Mouse (Mus musculus): Measurements from ENCODE around the gene Stx17.

DNA sequence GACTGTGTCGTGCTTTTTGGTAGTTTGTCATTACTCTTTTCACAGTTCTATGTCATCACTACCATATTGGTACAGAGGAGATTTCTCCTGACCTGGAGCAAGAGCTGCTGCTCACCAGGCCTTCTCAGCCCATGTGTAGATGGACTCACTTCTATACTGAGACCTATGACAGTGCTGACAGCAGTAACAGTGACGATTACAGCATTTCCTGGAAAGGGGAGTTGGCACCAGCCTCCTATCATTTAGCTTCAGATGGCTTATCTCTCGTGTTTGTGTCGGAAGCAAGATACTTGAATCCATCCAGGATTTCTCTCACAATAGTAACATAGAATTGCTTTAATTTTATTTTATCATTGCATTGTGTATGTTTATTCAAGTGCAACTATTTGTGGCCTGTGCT, 35.7 kb downstream of the Stx17 start:
- TF ChIP-seq CTCF (IDR thresholded peaks at IDR 0.05) (no peak), POLR2A (IDR thresholded peaks at IDR 0.05; ENCODE audit: insufficient read depth, low read depth, low read length) (no peak)
